Mouse (Mus musculus): Measurements from ENCODE around the gene Zdhhc5.

The Zdhhc5 gene

GRCm38 (mm10) chr2:84714811-84715561, at the start of gene Zdhhc5:
Zdhhc5 (minus strand) TSS chr2:84715180.
- WGBS, result 1% methylated on average over 107 of the region's 107 CpGs

GRCm38 (mm10) chr2:84762818-84763217, 47.8 kb upstream of the Zdhhc5 start:
- WGBS, result 67% methylated on average over 1 of the region's 1 CpGs

- WGBS, result 60% methylated on average over 4 of the region's 4 CpGs
Observed at GRCm38 (mm10) chr2:84762295-84762694, 47.3 kb upstream of the Zdhhc5 start.

- WGBS, result 87% methylated on average over 1 of the region's 1 CpGs
Observed at GRCm38 (mm10) chr2:84761840-84762239, 46.9 kb upstream of the Zdhhc5 start.

GRCm38 (mm10) chr2:84761309-84761708, 46.3 kb upstream of the Zdhhc5 start:
- WGBS, result 84% methylated on average over 3 of the region's 3 CpGs

GRCm38 (mm10) chr2:84760777-84761176, 45.8 kb upstream of the Zdhhc5 start:
- 74% methylated on average over 8 of the region's 8 CpGs for WGBS

- WGBS, result 7% methylated on average over 2 of the region's 2 CpGs
Observed at GRCm38 (mm10) chr2:84758542-84759127, 43.7 kb upstream of the Zdhhc5 start.

- 74% methylated on average over 7 of the region's 7 CpGs for WGBS
Observed at GRCm38 (mm10) chr2:84757026-84757682, 42.2 kb upstream of the Zdhhc5 start.

- WGBS, result 89% methylated on average over 5 of the region's 5 CpGs
Observed at GRCm38 (mm10) chr2:84756245-84756644, 41.3 kb upstream of the Zdhhc5 start.

- WGBS, result 71% methylated on average over 6 of the region's 6 CpGs
Observed at GRCm38 (mm10) chr2:84750115-84750514, 35.1 kb upstream of the Zdhhc5 start.

GRCm38 (mm10) chr2:84744126-84744525, 29.1 kb upstream of the Zdhhc5 start:
- WGBS, result 12% methylated on average over 10 of the region's 10 CpGs

- WGBS, result 2% methylated on average over 25 of the region's 25 CpGs
Observed at GRCm38 (mm10) chr2:84743561-84743960, 28.6 kb upstream of the Zdhhc5 start, which contains the start of gene Gm19426. Gm19426 (minus strand) TSS chr2:84743655.

GRCm38 (mm10) chr2:84742451-84743283, 27.7 kb upstream of the Zdhhc5 start:
- WGBS, result 4% methylated on average over 26 of the region's 26 CpGs

- 43% methylated on average over 5 of the region's 5 CpGs for WGBS
Observed at GRCm38 (mm10) chr2:84741841-84742450, 27.0 kb upstream of the Zdhhc5 start.

GRCm38 (mm10) chr2:84740608-84741333, 25.8 kb upstream of the Zdhhc5 start:
- 69% methylated on average over 15 of the region's 15 CpGs for WGBS

GRCm38 (mm10) chr2:84738271-84738911, 23.4 kb upstream of the Zdhhc5 start:
- WGBS, result 35% methylated on average over 12 of the region's 12 CpGs

- 30% methylated on average over 8 of the region's 8 CpGs for WGBS
Observed at GRCm38 (mm10) chr2:84737451-84737925, 22.5 kb upstream of the Zdhhc5 start.

GRCm38 (mm10) chr2:84736312-84737161, 21.6 kb upstream of the Zdhhc5 start:
- 25% methylated on average over 27 of the region's 27 CpGs for WGBS

GRCm38 (mm10) chr2:84735346-84735920, 20.5 kb upstream of the Zdhhc5 start:
- 23% methylated on average over 7 of the region's 7 CpGs for WGBS

Data from cerebral cortex, adult 2 months (tissue).